Mouse (Mus musculus) frontal cortex, postnatal 36 days (tissue): ENCODE results near the gene Sept14.

Experiments used
- DNase-seq, 2 experiments: peaks; one replicate each; pipeline ENCODE4 v3.0.0; 2022; ENCODE audit warnings: low spot score in 2 of 2

Gene Sept14

DNA sequence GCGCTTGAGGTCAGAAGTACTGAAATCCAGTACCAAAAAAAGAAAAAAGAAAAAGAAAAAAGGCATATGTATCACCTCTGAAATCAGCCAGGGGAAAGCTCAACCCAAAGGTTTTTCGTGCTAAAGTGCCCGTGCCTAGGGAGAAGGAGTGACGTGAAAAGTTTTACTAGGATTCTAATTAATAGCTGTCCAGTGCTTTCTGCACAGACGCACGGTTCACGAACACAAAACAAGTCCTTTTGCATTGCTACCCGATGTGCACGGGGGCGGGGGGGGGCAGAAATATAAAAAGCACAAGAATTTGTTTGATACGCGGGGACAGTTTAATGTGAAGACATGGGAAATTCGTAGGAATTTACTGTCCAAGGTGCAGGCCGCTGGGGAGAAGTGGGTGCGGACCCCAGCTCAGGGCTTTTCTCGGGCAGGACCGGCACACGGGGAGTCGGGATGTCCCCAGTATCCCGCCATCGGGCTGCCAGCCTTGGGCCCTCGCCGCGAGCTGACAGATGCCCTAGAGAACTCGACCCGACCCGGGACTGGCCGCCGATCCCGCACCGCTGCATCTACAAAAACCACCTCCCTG lies 38.8 kb downstream of the Sept14 start:
- DNase-seq: no peak

DNA sequence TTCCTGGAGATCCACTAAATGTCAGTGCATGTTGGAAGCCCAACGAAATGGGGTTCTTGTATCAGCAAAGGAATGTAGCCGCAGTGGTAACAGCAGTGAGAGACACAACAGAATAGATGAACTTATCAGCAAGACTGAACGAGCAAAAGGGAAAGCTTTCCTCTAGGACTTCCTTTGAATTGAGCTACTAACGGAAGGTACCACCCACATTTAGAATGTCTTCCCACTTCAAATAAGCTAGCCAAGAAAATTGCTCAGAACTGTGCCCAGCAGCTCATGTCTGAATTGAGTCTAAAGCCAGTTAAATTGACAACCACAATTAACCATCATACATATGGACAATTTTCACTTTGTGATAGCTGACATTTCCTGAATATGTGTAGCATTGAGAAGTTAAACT lies 40.5 kb downstream of the Sept14 start:
- DNase-seq: peak in 1 of 2 experiments; percentile 10

DNA sequence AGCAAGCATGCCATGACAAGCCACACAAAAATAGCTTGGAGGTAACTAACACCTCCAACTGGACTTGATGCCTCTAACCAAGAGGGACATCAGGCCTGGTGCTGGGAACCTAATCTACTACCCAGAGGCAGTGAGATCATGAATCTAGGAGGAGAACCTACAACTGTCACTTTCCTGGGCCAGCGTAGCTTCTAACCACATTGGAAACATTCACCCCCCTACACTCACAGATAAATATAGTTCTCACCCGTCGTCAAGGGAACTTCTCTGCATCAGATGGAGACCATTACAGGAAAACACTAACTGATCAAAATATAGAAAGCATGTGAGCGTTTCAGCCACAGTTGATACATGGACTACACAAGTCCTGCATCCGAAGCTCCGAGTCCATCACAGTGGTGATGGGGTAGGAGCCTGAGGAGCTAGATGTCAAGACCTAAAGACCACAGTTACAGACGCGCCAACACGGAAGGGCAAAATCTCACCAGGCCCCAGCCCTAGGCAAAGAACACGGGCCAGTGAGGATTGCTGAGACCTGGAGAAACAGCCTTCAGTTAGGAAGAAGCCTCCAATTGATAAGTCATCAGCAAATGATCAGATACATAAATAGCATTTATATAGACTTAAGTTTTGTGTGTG lies 41.9 kb downstream of the Sept14 start:
- DNase-seq: peak in 1 of 2 experiments; percentile 29

DNA sequence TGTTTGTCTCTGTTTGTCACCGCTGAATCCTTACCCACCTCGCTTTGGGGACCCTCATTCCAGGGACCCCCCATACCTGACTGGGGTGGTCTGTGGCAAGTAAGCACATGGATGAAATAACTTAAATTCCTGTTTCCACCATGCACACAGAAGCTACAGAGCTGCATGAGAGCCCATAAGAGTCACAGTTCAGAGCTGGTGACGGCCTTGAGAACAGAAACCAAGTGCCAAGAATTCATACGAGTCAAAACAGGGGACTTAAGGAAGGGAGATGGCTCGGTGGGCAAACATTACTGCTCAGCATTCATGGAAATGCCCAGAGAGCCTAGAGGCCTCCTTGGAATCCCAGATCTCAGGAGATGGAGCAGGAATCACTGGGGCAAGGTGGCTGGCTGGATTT lies 44.2 kb downstream of the Sept14 start:
- DNase-seq: no peak

DNA sequence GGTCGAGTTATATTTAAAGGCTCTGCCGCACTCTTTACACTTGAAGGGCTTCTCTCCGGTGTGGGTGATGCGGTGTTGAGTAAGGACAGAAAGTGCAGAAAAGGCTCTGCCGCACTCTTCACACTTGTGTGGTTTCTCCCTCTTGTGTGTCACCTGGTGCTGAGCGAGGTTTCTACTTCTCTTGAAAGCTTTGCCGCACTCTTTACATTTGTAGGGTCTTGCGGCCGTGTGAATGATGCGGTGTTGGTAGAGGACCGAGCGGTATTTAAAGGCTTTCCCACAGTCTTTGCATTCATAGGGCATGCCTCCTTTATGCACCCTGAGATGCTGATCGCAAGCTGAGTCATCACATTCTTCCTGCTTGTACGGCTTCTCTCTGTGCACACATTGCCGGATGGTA lies 50.4 kb downstream of the Sept14 start:
- DNase-seq: no peak

DNA sequence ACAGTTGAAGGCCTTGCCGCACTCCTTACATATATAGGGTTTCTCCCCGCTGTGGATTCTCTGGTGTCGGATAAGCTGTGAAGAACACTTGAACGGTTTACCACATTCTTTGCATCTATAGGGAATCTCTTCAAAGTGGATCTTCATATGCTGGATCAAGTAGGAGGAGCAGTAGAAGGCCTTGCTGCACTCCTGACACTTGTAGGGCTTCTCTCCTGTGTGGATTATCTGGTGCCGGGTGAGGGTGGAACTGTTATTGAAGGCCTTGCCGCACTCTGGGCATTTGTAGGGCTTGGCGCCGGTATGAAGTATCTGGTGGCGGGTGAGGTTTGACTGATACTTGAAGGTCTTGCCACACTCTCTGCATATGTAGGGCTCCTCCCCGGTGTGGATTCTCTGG lies 51.3 kb downstream of the Sept14 start:
- no peak for DNase-seq

DNA sequence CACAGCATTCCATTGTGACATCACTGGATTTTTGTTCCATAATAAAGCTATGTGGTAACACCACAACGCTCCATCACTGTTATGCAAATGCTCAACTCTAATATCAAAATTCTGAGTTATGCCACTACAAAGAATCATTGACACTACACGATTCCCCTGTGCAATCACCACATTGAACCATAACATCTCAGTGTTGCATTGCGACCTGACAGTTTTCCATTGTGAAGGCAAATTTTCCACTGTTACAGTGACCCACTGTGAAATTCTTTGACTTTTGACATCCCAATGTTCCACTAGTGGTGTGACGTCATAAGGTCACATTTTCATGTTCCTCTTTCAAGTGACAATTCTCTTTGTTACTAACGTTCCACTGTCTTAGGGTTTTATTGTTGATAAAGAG lies 57.5 kb downstream of the Sept14 start:
- no peak for DNase-seq
